Mouse (Mus musculus) ES-Bruce4 (cell line): ENCODE measurements around the gene Wfs1.

Experiments used
- CTCF ChIP-seq: IDR thresholded peaks from one replicate; pipeline ENCODE4 v1.8.1; 2011; ENCODE audit warnings: low read depth, low read length
- POLR2A ChIP-seq: IDR thresholded peaks from one replicate; pipeline ENCODE4 v1.8.1; 2011; ENCODE audit warnings: low read length; ENCODE audit not compliant: insufficient read depth

DNA sequence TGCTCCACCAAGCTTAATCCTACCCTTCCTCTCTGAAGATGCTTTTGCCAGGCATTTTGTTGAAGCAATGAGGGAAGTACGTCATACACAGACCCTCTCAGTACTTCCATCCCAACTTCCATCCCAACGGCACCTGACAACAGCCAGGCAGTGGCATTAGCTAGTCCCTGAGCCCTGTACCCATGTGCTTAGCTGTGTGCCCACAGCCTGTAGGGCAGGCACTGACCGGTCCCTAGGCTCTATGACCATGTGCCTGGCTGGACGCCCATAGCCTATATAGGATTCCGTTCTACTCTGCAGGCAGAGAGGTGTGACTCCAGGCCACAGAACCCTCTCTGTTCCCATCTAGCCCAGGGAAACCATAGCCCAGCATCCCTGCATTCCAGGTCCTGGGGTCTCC lies 51.0 kb downstream of the Wfs1 start:
- TF ChIP-seq CTCF (no peak), POLR2A (no peak)
